Mouse (Mus musculus): Measurements from ENCODE around the gene Porcn. TPM values are rescaled to one million over a fixed set of nuclear protein-coding genes. Genes with fewer than 3 reads are reported as not detected.

Porcn gene
- polyA plus RNA-seq, 1 experiment from 2014 or later = 50.7 TPM

- WGBS = 13% methylated on average over 38 of the region's 38 CpGs
These were observed 13.5 kb downstream of the Porcn start for GRCm38 (mm10) chrX:8192640-8193418.

GRCm38 (mm10) chrX:8192126-8192639, 14.1 kb downstream of the Porcn start:
- Histone ChIP-seq H3K27me3 (replicated peaks; ENCODE audit: control insufficient read depth, insufficient read depth, low read length) (no peaks in the 10 kb centered on the region), H3K4me1 (ENCODE audit: control insufficient read depth, insufficient read depth, low read depth, low read length) (no peaks in the 10 kb centered on the region), H3K36me3 (ENCODE audit: control insufficient read depth, insufficient read depth, low read length) (no peaks in the 10 kb centered on the region), H3K9ac (ENCODE audit: low read depth, low read length) (peak overlapping the region; percentile 67), H3K27ac (ENCODE audit: low read depth, low read length) (peak overlapping the region; percentile 77), H3K9me3 (ENCODE audit: control insufficient read depth, low read length) (no peaks in the 10 kb centered on the region), H3K4me3 (ENCODE audit: low read length) (peak overlapping the region; percentile 54), H3K4me2 (ENCODE audit: low read length) (peak overlapping the region; percentile 69)
- 0 out of 2 replicates have a peak, but pooled peaks have one; percentile 1 for ATAC-seq
- WGBS = 11% methylated on average over 13 of the region's 13 CpGs

More at GRCm38 (mm10) chrX:8192640-8193418, 13.5 kb downstream of the Porcn start:
- H3K36me3 ChIP-seq (ENCODE audit: control insufficient read depth, insufficient read depth, low read length) = no peaks in the 10 kb centered on the region
- peak overlapping the region; percentile 54 for H3K4me3 ChIP-seq (ENCODE audit: low read length)
- H3K9ac ChIP-seq (ENCODE audit: low read depth, low read length) = peak overlapping the region; percentile 67
- peak overlapping the region; percentile 77 for H3K27ac ChIP-seq (ENCODE audit: low read depth, low read length)
- no peaks in the 10 kb centered on the region for H3K4me1 ChIP-seq (ENCODE audit: control insufficient read depth, insufficient read depth, low read depth, low read length)
- ATAC-seq = peak; percentile 97
- H3K9me3 ChIP-seq (ENCODE audit: control insufficient read depth, low read length) = no peaks in the 10 kb centered on the region
- no peaks in the 10 kb centered on the region for H3K27me3 ChIP-seq (replicated peaks; ENCODE audit: control insufficient read depth, insufficient read depth, low read length)
- H3K4me2 ChIP-seq (ENCODE audit: low read length) = peak overlapping the region; percentile 69

GRCm38 (mm10) chrX:8182871-8183540, 23.3 kb downstream of the Porcn start:
- no peak for ATAC-seq

GRCm38 (mm10) chrX:8179646-8180045, 26.7 kb downstream of the Porcn start:
- no peak overlapping the region for H3K4me2 ChIP-seq (ENCODE audit: low read length)
- H3K9ac ChIP-seq (ENCODE audit: low read depth, low read length) = no peak overlapping the region
- peaks cover 3% of the 10 kb centered on the region; the same call in 1 of the 2 replicates for H3K9me3 ChIP-seq (ENCODE audit: control insufficient read depth, low read length)
- peaks cover under 1% of the 10 kb centered on the region for H3K4me1 ChIP-seq (ENCODE audit: control insufficient read depth, insufficient read depth, low read depth, low read length)
- ATAC-seq = no peak
- no peak overlapping the region for H3K27ac ChIP-seq (ENCODE audit: low read depth, low read length)
- H3K36me3 ChIP-seq (ENCODE audit: control insufficient read depth, insufficient read depth, low read length) = no peaks in the 10 kb centered on the region
- 88% methylated on average over 5 of the region's 5 CpGs for WGBS
- no peak overlapping the region for H3K4me3 ChIP-seq (ENCODE audit: low read length)
- H3K27me3 ChIP-seq (replicated peaks; ENCODE audit: control insufficient read depth, insufficient read depth, low read length) = no peaks in the 10 kb centered on the region

More at GRCm38 (mm10) chrX:8182871-8183540, 23.3 kb downstream of the Porcn start:
- Histone ChIP-seq H3K27me3 (replicated peaks; ENCODE audit: control insufficient read depth, insufficient read depth, low read length) (no peaks in the 10 kb centered on the region), H3K4me2 (ENCODE audit: low read length) (no peak overlapping the region), H3K9ac (ENCODE audit: low read depth, low read length) (no peak overlapping the region), H3K36me3 (ENCODE audit: control insufficient read depth, insufficient read depth, low read length) (no peaks in the 10 kb centered on the region), H3K4me1 (ENCODE audit: control insufficient read depth, insufficient read depth, low read depth, low read length) (no peaks in the 10 kb centered on the region), H3K27ac (ENCODE audit: low read depth, low read length) (no peak overlapping the region), H3K4me3 (ENCODE audit: low read length) (no peak overlapping the region), H3K9me3 (ENCODE audit: control insufficient read depth, low read length) (no peaks in the 10 kb centered on the region)
- WGBS = 26% methylated on average over 7 of the region's 7 CpGs

- WGBS = 100% methylated on average over 2 of the region's 2 CpGs
- no peak for ATAC-seq
- no peak overlapping the region for H3K27ac ChIP-seq (ENCODE audit: low read depth, low read length)
- H3K27me3 ChIP-seq (replicated peaks; ENCODE audit: control insufficient read depth, insufficient read depth, low read length) = no peaks in the 10 kb centered on the region
- H3K9me3 ChIP-seq (ENCODE audit: control insufficient read depth, low read length) = peaks cover 3% of the 10 kb centered on the region; the same call in 1 of the 2 replicates
- no peak overlapping the region for H3K4me2 ChIP-seq (ENCODE audit: low read length)
- H3K4me1 ChIP-seq (ENCODE audit: control insufficient read depth, insufficient read depth, low read depth, low read length) = peaks cover 2% of the 10 kb centered on the region
- no peak overlapping the region for H3K9ac ChIP-seq (ENCODE audit: low read depth, low read length)
- no peak overlapping the region for H3K4me3 ChIP-seq (ENCODE audit: low read length)
- no peaks in the 10 kb centered on the region for H3K36me3 ChIP-seq (ENCODE audit: control insufficient read depth, insufficient read depth, low read length)
These were observed 27.5 kb downstream of the Porcn start for GRCm38 (mm10) chrX:8178871-8179270.

- Histone ChIP-seq H3K4me3 (ENCODE audit: low read length) (peak within 1 kb of the TSS; percentile 64), H3K4me1 (ENCODE audit: control insufficient read depth, insufficient read depth, low read depth, low read length) (peaks cover 2% of the 10 kb centered on the region), H3K36me3 (ENCODE audit: control insufficient read depth, insufficient read depth, low read length) (no peaks in the 10 kb centered on the region), H3K4me2 (ENCODE audit: low read length) (peak within 1 kb of the TSS; percentile 58), H3K9me3 (ENCODE audit: control insufficient read depth, low read length) (peaks cover 3% of the 10 kb centered on the region; the same call in 1 of the 2 replicates), H3K27me3 (replicated peaks; ENCODE audit: control insufficient read depth, insufficient read depth, low read length) (no peaks in the 10 kb centered on the region), H3K27ac (ENCODE audit: low read depth, low read length) (peak within 1 kb of the TSS; percentile 64), H3K9ac (ENCODE audit: low read depth, low read length) (peak within 1 kb of the TSS; percentile 71)
- ATAC-seq = peak; percentile 97
- 18% methylated on average over 46 of the region's 56 CpGs for WGBS
These were observed 30.6 kb downstream of the Porcn start, which contains the start of gene Tbc1d25 for GRCm38 (mm10) chrX:8175504-8176385. TSS of gene Tbc1d25 (minus strand) at chrX:8176181.

DNA sequence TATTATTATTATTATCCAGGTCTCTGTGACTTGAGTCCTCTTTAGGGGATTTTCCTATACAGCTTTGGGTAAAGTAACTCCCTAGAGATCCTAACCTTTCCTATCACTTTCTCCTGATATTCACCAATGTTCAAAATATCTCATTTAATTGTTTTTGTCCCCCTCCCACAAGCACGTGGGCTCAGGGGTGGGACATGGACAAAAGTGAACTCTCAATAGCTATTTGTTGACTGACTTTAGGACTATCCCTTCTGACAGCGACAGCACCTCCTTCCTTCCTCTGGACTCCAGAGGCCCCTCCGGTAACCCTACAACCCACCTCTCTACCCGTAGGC, 31.2 kb downstream of the Porcn start:
- Histone ChIP-seq H3K4me2 (ENCODE audit: low read length) (peak overlapping the region; percentile 58), H3K9me3 (ENCODE audit: control insufficient read depth, low read length) (peaks cover 3% of the 10 kb centered on the region; the same call in 1 of the 2 replicates), H3K27me3 (replicated peaks; ENCODE audit: control insufficient read depth, insufficient read depth, low read length) (no peaks in the 10 kb centered on the region), H3K27ac (ENCODE audit: low read depth, low read length) (no peak overlapping the region), H3K9ac (ENCODE audit: low read depth, low read length) (peak overlapping the region; percentile 71), H3K4me3 (ENCODE audit: low read length) (peak overlapping the region; percentile 64), H3K4me1 (ENCODE audit: control insufficient read depth, insufficient read depth, low read depth, low read length) (peaks cover 2% of the 10 kb centered on the region), H3K36me3 (ENCODE audit: control insufficient read depth, insufficient read depth, low read length) (no peaks in the 10 kb centered on the region)
- WGBS = 19% methylated on average over 4 of the region's 4 CpGs
- ATAC-seq = no peak

DNA sequence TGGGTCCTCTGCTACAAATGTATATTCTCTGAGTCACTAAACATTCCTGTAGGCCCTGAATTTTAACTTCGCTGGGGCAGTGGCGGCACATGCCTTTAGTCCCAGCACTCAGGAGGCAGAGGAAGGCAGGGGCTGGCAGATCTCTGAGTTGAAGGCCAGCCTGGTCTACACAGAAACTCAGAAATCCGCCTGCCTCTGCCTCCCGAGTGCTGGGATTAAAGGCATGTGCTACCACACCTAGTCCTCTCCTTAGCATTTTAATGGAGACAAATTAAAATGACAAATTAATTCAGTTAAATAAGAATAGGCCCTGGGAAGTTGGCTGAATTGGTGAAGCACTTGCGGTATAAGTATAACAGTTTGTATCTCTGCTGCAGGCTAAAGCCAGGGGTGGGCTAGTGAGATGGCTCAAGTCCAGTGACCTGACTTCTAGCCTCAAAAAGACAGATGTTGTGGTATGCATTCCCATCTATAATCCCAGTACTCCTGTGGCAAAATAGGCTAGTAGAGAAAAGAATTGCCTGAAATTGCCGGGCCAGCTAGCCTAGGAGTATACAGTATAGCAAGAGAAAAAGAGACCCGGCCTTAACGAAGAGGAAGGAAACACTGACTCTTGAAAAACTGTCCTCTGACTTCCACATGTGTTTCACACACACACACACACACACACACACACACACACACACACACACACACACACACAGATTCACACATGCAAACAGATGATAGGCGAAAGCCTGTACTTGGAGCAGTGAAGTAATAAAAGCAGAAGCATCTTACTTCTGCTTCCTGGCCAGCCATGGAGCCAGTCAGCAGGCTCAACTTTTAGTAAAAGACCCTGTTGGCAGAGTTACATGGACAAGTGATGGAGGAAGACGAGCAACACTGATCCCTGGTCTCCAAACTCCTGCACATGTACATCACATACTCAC, 38.3 kb downstream of the Porcn start:
- Histone ChIP-seq H3K9ac (ENCODE audit: low read depth, low read length) (no peak overlapping the region), H3K4me1 (ENCODE audit: control insufficient read depth, insufficient read depth, low read depth, low read length) (no peaks in the 10 kb centered on the region), H3K4me3 (ENCODE audit: low read length) (no peak overlapping the region), H3K27me3 (replicated peaks; ENCODE audit: control insufficient read depth, insufficient read depth, low read length) (no peaks in the 10 kb centered on the region), H3K27ac (ENCODE audit: low read depth, low read length) (no peak overlapping the region), H3K9me3 (ENCODE audit: control insufficient read depth, low read length) (no peaks in the 10 kb centered on the region), H3K4me2 (ENCODE audit: low read length) (no peak overlapping the region), H3K36me3 (ENCODE audit: control insufficient read depth, insufficient read depth, low read length) (no peaks in the 10 kb centered on the region)
- WGBS = 90% methylated on average over 8 of the region's 10 CpGs
- ATAC-seq = no peak
